Mouse (Mus musculus): ENCODE measurements around the gene Rpap1. TPM values are rescaled to one million over a fixed set of nuclear protein-coding genes. Genes with fewer than 3 reads are reported as not detected.
A peak's percentile ranks its signal among the peaks of the same experiment; 100 is the strongest.

Rpap1 gene
- polyA plus RNA-seq, 1 experiment from 2014 or later, result 15.7 TPM

- Histone ChIP-seq H3K4me2 (ENCODE audit: low read depth, low read length) (no peak overlapping the region), H3K4me1 (ENCODE audit: control insufficient read depth, insufficient read depth, low read length) (no peaks in the 10 kb centered on the region), H3K27me3 (ENCODE audit: control insufficient read depth, insufficient read depth, low read length) (no peaks in the 10 kb centered on the region), H3K9ac (replicated peaks; ENCODE audit: low read depth, low read length) (no peak overlapping the region), H3K4me3 (ENCODE audit: low read depth, low read length) (no peak overlapping the region), H3K27ac (ENCODE audit: low read depth, low read length) (no peak overlapping the region), H3K36me3 (ENCODE audit: control insufficient read depth, insufficient read depth, low read length) (peaks cover 51% of the 10 kb centered on the region), H3K9me3 (ENCODE audit: control insufficient read depth, low read length) (no peaks in the 10 kb centered on the region)
- WGBS, result 96% methylated on average over 6 of the region's 6 CpGs
- no peak for ATAC-seq (ENCODE audit: low read depth)
Measured at GRCm38 (mm10) chr2:119767246-119767645, 20.1 kb downstream of the Rpap1 start.

GRCm38 (mm10) chr2:119763924-119764323 lies 23.4 kb downstream of the Rpap1 start:
- peaks cover 16% of the 10 kb centered on the region for H3K27me3 ChIP-seq (ENCODE audit: control insufficient read depth, insufficient read depth, low read length)
- H3K4me2 ChIP-seq (ENCODE audit: low read depth, low read length), result no peak overlapping the region
- H3K9ac ChIP-seq (replicated peaks; ENCODE audit: low read depth, low read length), result no peak overlapping the region
- no peaks in the 10 kb centered on the region for H3K4me1 ChIP-seq (ENCODE audit: control insufficient read depth, insufficient read depth, low read length)
- H3K4me3 ChIP-seq (ENCODE audit: low read depth, low read length), result no peak overlapping the region
- WGBS, result 83% methylated on average over 4 of the region's 4 CpGs
- no peak for ATAC-seq (ENCODE audit: low read depth)
- H3K36me3 ChIP-seq (ENCODE audit: control insufficient read depth, insufficient read depth, low read length), result peaks cover 22% of the 10 kb centered on the region
- H3K27ac ChIP-seq (ENCODE audit: low read depth, low read length), result no peak overlapping the region
- no peaks in the 10 kb centered on the region for H3K9me3 ChIP-seq (ENCODE audit: control insufficient read depth, low read length)

- 85% methylated on average over 1 of the region's 1 CpGs for WGBS
- Histone ChIP-seq H3K9ac (replicated peaks; ENCODE audit: low read depth, low read length) (no peak overlapping the region), H3K4me1 (ENCODE audit: control insufficient read depth, insufficient read depth, low read length) (peaks cover 13% of the 10 kb centered on the region), H3K27ac (ENCODE audit: low read depth, low read length) (no peak overlapping the region), H3K27me3 (ENCODE audit: control insufficient read depth, insufficient read depth, low read length) (peaks cover 32% of the 10 kb centered on the region), H3K9me3 (ENCODE audit: control insufficient read depth, low read length) (no peaks in the 10 kb centered on the region), H3K36me3 (ENCODE audit: control insufficient read depth, insufficient read depth, low read length) (peaks cover 11% of the 10 kb centered on the region), H3K4me3 (ENCODE audit: low read depth, low read length) (no peak overlapping the region), H3K4me2 (ENCODE audit: low read depth, low read length) (no peak overlapping the region)
- no peak for ATAC-seq (ENCODE audit: low read depth)
Measured at GRCm38 (mm10) chr2:119762276-119762675, 25.1 kb downstream of the Rpap1 start.

- Histone ChIP-seq H3K9me3 (ENCODE audit: control insufficient read depth, low read length) (no peaks in the 10 kb centered on the region), H3K9ac (replicated peaks; ENCODE audit: low read depth, low read length) (no peak within 1 kb of the TSS), H3K27me3 (ENCODE audit: control insufficient read depth, insufficient read depth, low read length) (peaks cover 35% of the 10 kb centered on the region), H3K4me3 (ENCODE audit: low read depth, low read length) (peak within 1 kb of the TSS; percentile 54; the same call in 1 of the 2 replicates), H3K4me2 (ENCODE audit: low read depth, low read length) (no peak within 1 kb of the TSS), H3K27ac (ENCODE audit: low read depth, low read length) (no peak within 1 kb of the TSS), H3K36me3 (ENCODE audit: control insufficient read depth, insufficient read depth, low read length) (peaks cover 11% of the 10 kb centered on the region; the same call in 1 of the 2 replicates), H3K4me1 (ENCODE audit: control insufficient read depth, insufficient read depth, low read length) (peaks cover 13% of the 10 kb centered on the region)
- no peak for ATAC-seq (ENCODE audit: low read depth)
- WGBS, result 10% methylated on average over 9 of the region's 9 CpGs
Measured at GRCm38 (mm10) chr2:119760251-119760650, 27.1 kb downstream of the Rpap1 start, which contains the start of gene Ltk. Gene Ltk, minus strand, starts transcription at chr2:119760431.

GRCm38 (mm10) chr2:119758844-119759835 lies 28.2 kb downstream of the Rpap1 start:
- Histone ChIP-seq H3K27me3 (ENCODE audit: control insufficient read depth, insufficient read depth, low read length) (peaks cover 35% of the 10 kb centered on the region), H3K9ac (replicated peaks; ENCODE audit: low read depth, low read length) (peak overlapping the region; percentile 53; the same call in 1 of the 2 replicates)
- ATAC-seq (ENCODE audit: low read depth), result 0 out of 2 replicates have a peak, but pooled peaks have one; percentile 26

GRCm38 (mm10) chr2:119758101-119758843 lies 29.1 kb downstream of the Rpap1 start:
- no peaks in the 10 kb centered on the region for H3K36me3 ChIP-seq (ENCODE audit: control insufficient read depth, insufficient read depth, low read length)
- no peak overlapping the region for H3K27ac ChIP-seq (ENCODE audit: low read depth, low read length)
- ATAC-seq (ENCODE audit: low read depth), result peak; percentile 59
- H3K4me1 ChIP-seq (ENCODE audit: control insufficient read depth, insufficient read depth, low read length), result peaks cover 13% of the 10 kb centered on the region
- peak overlapping the region; percentile 53 for H3K9ac ChIP-seq (replicated peaks; ENCODE audit: low read depth, low read length)
- H3K4me2 ChIP-seq (ENCODE audit: low read depth, low read length), result peak overlapping the region; percentile 98
- H3K9me3 ChIP-seq (ENCODE audit: control insufficient read depth, low read length), result no peaks in the 10 kb centered on the region
- H3K4me3 ChIP-seq (ENCODE audit: low read depth, low read length), result peak overlapping the region; percentile 54
- WGBS, result under 1% methylated on average over 62 of the region's 77 CpGs
- H3K27me3 ChIP-seq (ENCODE audit: control insufficient read depth, insufficient read depth, low read length), result peaks cover 35% of the 10 kb centered on the region

More at GRCm38 (mm10) chr2:119758844-119759835, 28.2 kb downstream of the Rpap1 start:
- Histone ChIP-seq H3K9me3 (ENCODE audit: control insufficient read depth, low read length) (no peaks in the 10 kb centered on the region), H3K27ac (ENCODE audit: low read depth, low read length) (no peak overlapping the region), H3K4me1 (ENCODE audit: control insufficient read depth, insufficient read depth, low read length) (peaks cover 13% of the 10 kb centered on the region), H3K4me3 (ENCODE audit: low read depth, low read length) (peak overlapping the region; percentile 54), H3K36me3 (ENCODE audit: control insufficient read depth, insufficient read depth, low read length) (0 out of 2 replicates have a peak, but pooled peaks cover 6% of the 10 kb centered on the region), H3K4me2 (ENCODE audit: low read depth, low read length) (peak overlapping the region; percentile 98)
- 7% methylated on average over 44 of the region's 44 CpGs for WGBS

- peak overlapping the region; percentile 54 for H3K4me3 ChIP-seq (ENCODE audit: low read depth, low read length)
- H3K4me1 ChIP-seq (ENCODE audit: control insufficient read depth, insufficient read depth, low read length), result peaks cover 13% of the 10 kb centered on the region
- peaks cover 35% of the 10 kb centered on the region for H3K27me3 ChIP-seq (ENCODE audit: control insufficient read depth, insufficient read depth, low read length)
- H3K36me3 ChIP-seq (ENCODE audit: control insufficient read depth, insufficient read depth, low read length), result no peaks in the 10 kb centered on the region
- peak; percentile 55; the same call in 1 of the 2 replicates for ATAC-seq (ENCODE audit: low read depth)
- 3% methylated on average over 26 of the region's 31 CpGs for WGBS
- H3K4me2 ChIP-seq (ENCODE audit: low read depth, low read length), result peak overlapping the region; percentile 98
- H3K9me3 ChIP-seq (ENCODE audit: control insufficient read depth, low read length), result no peaks in the 10 kb centered on the region
- H3K27ac ChIP-seq (ENCODE audit: low read depth, low read length), result no peak overlapping the region
- H3K9ac ChIP-seq (replicated peaks; ENCODE audit: low read depth, low read length), result peak overlapping the region; percentile 53
Measured at GRCm38 (mm10) chr2:119757601-119758100, 29.7 kb downstream of the Rpap1 start.

- WGBS, result 78% methylated on average over 13 of the region's 13 CpGs
- H3K4me1 ChIP-seq (ENCODE audit: control insufficient read depth, insufficient read depth, low read length), result 0 out of 2 replicates have a peak, but pooled peaks cover 3% of the 10 kb centered on the region
- H3K9me3 ChIP-seq (ENCODE audit: control insufficient read depth, low read length), result no peaks in the 10 kb centered on the region
- no peak overlapping the region for H3K9ac ChIP-seq (replicated peaks; ENCODE audit: low read depth, low read length)
- ATAC-seq (ENCODE audit: low read depth), result no peak
- no peak overlapping the region for H3K4me3 ChIP-seq (ENCODE audit: low read depth, low read length)
- H3K36me3 ChIP-seq (ENCODE audit: control insufficient read depth, insufficient read depth, low read length), result no peaks in the 10 kb centered on the region
- no peak overlapping the region for H3K4me2 ChIP-seq (ENCODE audit: low read depth, low read length)
- H3K27me3 ChIP-seq (ENCODE audit: control insufficient read depth, insufficient read depth, low read length), result peaks cover 10% of the 10 kb centered on the region; the same call in 1 of the 2 replicates
- H3K27ac ChIP-seq (ENCODE audit: low read depth, low read length), result no peak overlapping the region
Measured at GRCm38 (mm10) chr2:119749260-119749659, 38.1 kb downstream of the Rpap1 start.
